9 mouse cellular contexts compared by ENCODE assay signal in genomic region chr4:154070896-154071295, GRCm38 (mm10). TPM values are rescaled to one million over a fixed set of nuclear protein-coding genes. Genes with fewer than 3 reads are reported as not detected.
DNase-seq lines count a peak whose midpoint lies in the region; ATAC-seq and TF ChIP-seq lines count a peak whose summit lies in the region.
"Had no signal": no experiment of that assay in that cellular context is flagged by ENCODE, and none has a peak within 500 bp of the region (broad histone marks: within the 10 kb centered on the region; RNA-seq: fewer than 3 reads in every experiment).

No protein-coding gene starts in this region.

- in situ Hi-C loops in ES-E14 (cut with MboI; ENCODE audit: low sequenced_read_pairs in 2 of 2, unreplicated experiment in 2 of 2), result no loop called here

- DNase-seq in heart, embryonic 10.5 days (ENCODE audit: low spot score), result no peak
- peak; percentile 76 for DNase-seq in ES-E14 (ENCODE audit: low read depth, low spot score)
- DNase-seq in cerebellum, postnatal 25 days, result peak; percentile 63 to 78
- DNase-seq in kidney, postnatal 10 days, result peak; percentile 69
- no peak for DNase-seq in left cerebral cortex, adult 8-10 months (ENCODE audit: low spot score in 2 of 2)
- DNase-seq in frontal cortex, postnatal 25 days (ENCODE audit: low spot score in 2 of 2), result no peak

- no peaks in the 10 kb centered on the region for H3K9me3 ChIP-seq in heart, embryonic 16.5 days (replicated peaks; ENCODE audit: control insufficient read depth, low read length)
- H3K9me3 ChIP-seq in heart, embryonic 10.5 days, result no peaks in the 10 kb centered on the region
- H3K9me3 ChIP-seq in ES-E14 (ENCODE audit: control insufficient read depth, insufficient read depth, low read depth, low read length), result no peaks in the 10 kb centered on the region
- H3K9me3 ChIP-seq: liver, embryonic 15.5 days had no signal

- TF ChIP-seq POLR2A in myocyte (IDR thresholded peaks at IDR 0.05; ENCODE audit: insufficient read length, low read depth), result no peak

- no peaks in the 10 kb centered on the region for H3K79me2 ChIP-seq in myocyte (ENCODE audit: control insufficient read depth, insufficient read depth)

- 0 out of 2 replicates have a peak, but pooled peaks have one; percentile 35 for ATAC-seq in heart, embryonic 16.5 days (replicated peaks; ENCODE audit: extremely low read depth, insufficient read depth, low FRiP score)

- no peak overlapping the region for H3K9ac ChIP-seq in heart, embryonic 16.5 days (ENCODE audit: low read length)
- no peak overlapping the region for H3K9ac ChIP-seq in ES-E14 (ENCODE audit: insufficient read depth, low read depth, low read length, poor library complexity, severe bottlenecking)
- H3K9ac ChIP-seq: liver, embryonic 15.5 days had no signal

- under 1% methylated on average over 5 of the region's 5 CpGs for WGBS in heart, embryonic 16.5 days
- WGBS in heart, embryonic 10.5 days, result under 1% methylated on average over 5 of the region's 5 CpGs

- H3K36me3 ChIP-seq in heart, embryonic 16.5 days (ENCODE audit: control insufficient read depth, insufficient read depth), result no peaks in the 10 kb centered on the region
- H3K36me3 ChIP-seq in heart, embryonic 10.5 days, result no peaks in the 10 kb centered on the region
- H3K36me3 ChIP-seq in ES-E14 (ENCODE audit: control insufficient read depth, insufficient read depth, low read length, poor library complexity, severe bottlenecking) (no peaks in the 10 kb centered on the region), myocyte (ENCODE audit: control insufficient read depth, insufficient read depth) (no peaks in the 10 kb centered on the region)
- H3K36me3 ChIP-seq: liver, embryonic 15.5 days had no signal

- H3K27me3 ChIP-seq in heart, embryonic 16.5 days (ENCODE audit: control insufficient read depth, insufficient read depth, low read length), result peaks cover 28% of the 10 kb centered on the region
- H3K27me3 ChIP-seq in heart, embryonic 10.5 days (ENCODE audit: insufficient read depth, poor library complexity, severe bottlenecking), result peaks cover 88% of the 10 kb centered on the region
- peaks cover 9% of the 10 kb centered on the region for H3K27me3 ChIP-seq in myocyte (ENCODE audit: control insufficient read depth, insufficient read depth, insufficient read length)

- H3K27ac ChIP-seq in heart, embryonic 16.5 days (ENCODE audit: low read length), result no peak overlapping the region
- no peak overlapping the region for H3K27ac ChIP-seq in heart, embryonic 10.5 days
- H3K27ac ChIP-seq in ES-E14 (ENCODE audit: insufficient read depth, low read depth, low read length, poor library complexity, severe bottlenecking), result no peak overlapping the region
- H3K27ac ChIP-seq: liver, embryonic 15.5 days had no signal

- H3K4me2 ChIP-seq in heart, embryonic 16.5 days (ENCODE audit: low read depth, low read length), result no peak overlapping the region
- no peak overlapping the region for H3K4me2 ChIP-seq in myocyte (ENCODE audit: low read depth)
- H3K4me2 ChIP-seq: liver, embryonic 15.5 days had no signal

- H3K4me3 ChIP-seq in heart, embryonic 16.5 days (ENCODE audit: low read length), result no peak overlapping the region
- H3K4me3 ChIP-seq in heart, embryonic 10.5 days, result no peak overlapping the region
- H3K4me3 ChIP-seq in ES-E14 (ENCODE audit: insufficient read depth in 1 of 2, low read depth in 1 of 2, low read length in 2 of 2, poor library complexity in 1 of 2, severe bottlenecking in 1 of 2) (no peak overlapping the region), myocyte (no peak overlapping the region)
- H3K4me3 ChIP-seq: liver, embryonic 15.5 days had no signal

- no peak overlapping the region for H3ac ChIP-seq in myocyte (ENCODE audit: control insufficient read depth, insufficient read length)

- H3K4me1 ChIP-seq in heart, embryonic 16.5 days (ENCODE audit: control insufficient read depth, insufficient read depth, low read length), result no peaks in the 10 kb centered on the region
- no peaks in the 10 kb centered on the region for H3K4me1 ChIP-seq in heart, embryonic 10.5 days
- peaks cover 0 to 10% of the 10 kb centered on the region in 2 experiments; a peak in 2 of 4 replicates for H3K4me1 ChIP-seq in ES-E14 (ENCODE audit: control insufficient read depth in 2 of 2, insufficient read depth in 2 of 2, low read length in 2 of 2, poor library complexity in 1 of 2)
- H3K4me1 ChIP-seq: liver, embryonic 15.5 days had no signal

TF ChIP-seq in ES-E14, 5 proteins besides CTCF, POLR2A, EP300 and RAD21:
- TF ChIP-seq ZNF384 (IDR thresholded peaks at IDR 0.05; ENCODE audit: low read depth, low read length), result no peak
- TF ChIP-seq ZC3H11A (IDR thresholded peaks at IDR 0.05; ENCODE audit: borderline replicate concordance, low read depth, low read length), result peak; percentile 62

TF ChIP-seq in myocyte, 11 proteins besides CTCF, POLR2A, EP300 and RAD21:
- TF ChIP-seq TCF12 (IDR thresholded peaks at IDR 0.05; ENCODE audit: insufficient read depth, poor library complexity, severe bottlenecking) (no peak), REST (IDR thresholded peaks at IDR 0.05; ENCODE audit: insufficient read depth, insufficient read length) (peak; percentile 58)

RNA-seq across cellular contexts. Expression of gene Ccdc27, which starts 28.4 kb away (rescaled TPM):
- polyA plus RNA-seq in heart, embryonic 16.5 days (2015; fragmentation: Nextera tagmentation; extraction: Ambion mirVana), result not detected in 2 replicates
- not detected in 2 replicates for polyA plus RNA-seq in heart, embryonic 10.5 days (2016; fragmentation: Nextera tagmentation; extraction: Ambion mirVana)
- not detected in 2 replicates for total RNA-seq in ES-E14 (2012; rRNA removed)
- not detected for polyA plus RNA-seq in myocyte (2012; fragmentation: generic; extraction: Trizol)
- total RNA-seq in left cerebral cortex, adult 8-10 months (2022), result under 1 TPM in 1 of 4 experiments, not detected in 3; 0.17 TPM

RNA-seq across cellular contexts. Expression of gene Smim1, which starts 44.9 kb away (rescaled TPM):
- polyA plus RNA-seq in heart, embryonic 16.5 days (2015; fragmentation: Nextera tagmentation; extraction: Ambion mirVana), result 29.3 and 38.1 TPM in 2 replicates
- 120 and 132 TPM in 2 replicates for polyA plus RNA-seq in heart, embryonic 10.5 days (2016; fragmentation: Nextera tagmentation; extraction: Ambion mirVana)
- 2.9 and 3.0 TPM in 2 replicates for total RNA-seq in ES-E14 (2012; rRNA removed)
- polyA plus RNA-seq in myocyte (2012; fragmentation: generic; extraction: Trizol), result 9.5 TPM
- total RNA-seq in left cerebral cortex, adult 8-10 months (2022), result 10 to 100 TPM; 11.7 to 21.4 (median 16.5) TPM

RNA-seq across cellular contexts. Expression of gene Lrrc47, which starts 59.4 kb away (rescaled TPM):
- polyA plus RNA-seq in heart, embryonic 16.5 days (2015; fragmentation: Nextera tagmentation; extraction: Ambion mirVana), result 14.7 and 15.1 TPM in 2 replicates
- 18.5 and 27.0 TPM in 2 replicates for polyA plus RNA-seq in heart, embryonic 10.5 days (2016; fragmentation: Nextera tagmentation; extraction: Ambion mirVana)
- 32.9 and 35.8 TPM in 2 replicates for total RNA-seq in ES-E14 (2012; rRNA removed)
- polyA plus RNA-seq in myocyte (2012; fragmentation: generic; extraction: Trizol), result 42.5 TPM
- total RNA-seq in left cerebral cortex, adult 8-10 months (2022), result 10 to 100 TPM; 55.0 to 72.7 (median 62.6) TPM

Comparison
In these comparisons a context has a peak if more than half of its experiments do, and no peak if none do; other contexts are left out.
1. DNase-seq: peak in ES-E14 (single experiment), cerebellum, postnatal 25 days (2 of 2) and kidney, postnatal 10 days (single experiment); none in heart, embryonic 10.5 days (single experiment), left cerebral cortex, adult 8-10 months (0 of 2) and frontal cortex, postnatal 25 days (0 of 2).